Mouse (Mus musculus) MEL (cell line): ENCODE results near the gene Stk19. TPM values are rescaled to one million over a fixed set of nuclear protein-coding genes. Genes with fewer than 3 reads are reported as not detected.

Experiments used
- DNase-seq: peaks from one replicate; pipeline ENCODE4 v3.0.0; 2011; ENCODE audit warnings: low read depth, low spot score
- H3K27ac ChIP-seq: 2 replicates; pipeline ENCODE4 v1.5.1; 2012; ENCODE audit warnings: low read depth, mild to moderate bottlenecking, control low read depth, low read length, moderate library complexity; ENCODE audit not compliant: control insufficient read depth
- H3K27me3 ChIP-seq, 2 experiments: fragments of 150-350 bp in 1 of 2; sonication (generic) in 1 of 2; 2 replicates each; pipeline ENCODE4 v1.6.1; 2012; ENCODE audit warnings: low read length in 2 of 2, mild to moderate bottlenecking in 2 of 2, improper control_type of control experiment in 1 of 2, moderate library complexity in 1 of 2; ENCODE audit not compliant: insufficient read depth in 2 of 2, control insufficient read depth in 1 of 2
- H3K36me3 ChIP-seq, 2 experiments: 2 replicates each; pipeline ENCODE4 v1.6.1; 2012 to 2014; ENCODE audit warnings: low read length in 2 of 2, improper control_type of control experiment in 1 of 2, inconsistent platforms in 1 of 2, mild to moderate bottlenecking in 1 of 2; ENCODE audit not compliant: insufficient read depth in 2 of 2, control insufficient read depth in 1 of 2
- H3K4me1 ChIP-seq, 2 experiments: fragments of 150-350 bp in 1 of 2; sonication (generic) in 1 of 2; 2 replicates each; pipeline ENCODE4 v1.6.1; 2012; ENCODE audit warnings: low read length in 2 of 2, improper control_type of control experiment in 1 of 2, mild to moderate bottlenecking in 1 of 2; ENCODE audit not compliant: insufficient read depth in 2 of 2, control insufficient read depth in 1 of 2
- H3K4me3 ChIP-seq, 2 experiments: fragments of 150-350 bp in 1 of 2; sonication (generic) in 1 of 2; 2 replicates each; pipeline ENCODE4 v1.5.1; 2012; ENCODE audit warnings: low read depth in 2 of 2, low read length in 2 of 2, mild to moderate bottlenecking in 2 of 2, moderate library complexity in 2 of 2, control low read depth in 1 of 2, improper control_type of control experiment in 1 of 2; ENCODE audit not compliant: control insufficient read depth in 1 of 2, insufficient read depth in 1 of 2
- H3K79me2 ChIP-seq: 2 replicates; pipeline ENCODE4 v1.6.1; 2012; ENCODE audit warnings: mild to moderate bottlenecking, low read length, moderate library complexity; ENCODE audit not compliant: control insufficient read depth, poor library complexity, insufficient read depth
- H3K9ac ChIP-seq: 2 replicates; pipeline ENCODE4 v1.6.1; 2012; ENCODE audit warnings: low read depth, mild to moderate bottlenecking, control low read depth, low read length, moderate library complexity; ENCODE audit not compliant: control insufficient read depth, poor library complexity, severe bottlenecking
- H3K9me3 ChIP-seq: fragments of 150-350 bp; sonication (generic); replicated peaks from 2 replicates; pipeline ENCODE4 v1.6.1; 2012; ENCODE audit warnings: mild to moderate bottlenecking, low read length, improper control_type of control experiment, moderate library complexity; ENCODE audit not compliant: insufficient read depth
- CTCF ChIP-seq, 3 experiments: IDR thresholded peaks in 2 of 3; conservative IDR thresholded peaks in 1 of 3; 2 replicates each; pipeline ENCODE4 v1.5.1; 2011 to 2012; ENCODE audit warnings: low read length in 3 of 3, low read depth in 2 of 3, mild to moderate bottlenecking in 2 of 3, improper control_type of control experiment in 1 of 3, inconsistent platforms in 1 of 3, mixed read lengths in 1 of 3, moderate library complexity in 1 of 3; ENCODE audit not compliant: control insufficient read depth in 1 of 3, insufficient read depth in 1 of 3, poor library complexity in 1 of 3, severe bottlenecking in 1 of 3
- E2F4 ChIP-seq: IDR thresholded peaks from 2 replicates; pipeline ENCODE4 v1.6.1; 2011; ENCODE audit warnings: low read depth, low read length, improper control_type of control experiment, borderline replicate concordance
- EP300 ChIP-seq, 2 experiments: IDR thresholded peaks; 2 replicates each; pipeline ENCODE4 v1.6.1; 2011; ENCODE audit warnings: improper control_type of control experiment in 2 of 2, low read length in 2 of 2, low read depth in 1 of 2, mild to moderate bottlenecking in 1 of 2
- ETS1 ChIP-seq: IDR thresholded peaks from 2 replicates; pipeline ENCODE4 v1.6.1; 2012; ENCODE audit warnings: low read depth, mild to moderate bottlenecking, inconsistent platforms, low read length, improper control_type of control experiment, moderate library complexity
- GATA1 ChIP-seq: IDR thresholded peaks from 2 replicates; pipeline ENCODE4 v1.6.1; 2011; ENCODE audit warnings: low read depth, low read length, improper control_type of control experiment
- KAT2A ChIP-seq: conservative IDR thresholded peaks from 2 replicates; pipeline ENCODE4 v1.6.1; 2012; ENCODE audit warnings: low read depth, low read length, improper control_type of control experiment, inconsistent platforms
- MYB ChIP-seq: IDR thresholded peaks from 2 replicates; pipeline ENCODE4 v1.6.1; 2011; ENCODE audit warnings: mild to moderate bottlenecking, low read depth, low read length, improper control_type of control experiment
- RCOR1 ChIP-seq: IDR thresholded peaks from 2 replicates; pipeline ENCODE4 v1.6.1; 2012; ENCODE audit warnings: low read depth, mild to moderate bottlenecking, inconsistent platforms, low read length, improper control_type of control experiment
- SIN3A ChIP-seq: IDR thresholded peaks from 2 replicates; pipeline ENCODE4 v1.6.1; 2012; ENCODE audit warnings: low read length, improper control_type of control experiment, inconsistent platforms
- SMC3 ChIP-seq: IDR thresholded peaks from 2 replicates; pipeline ENCODE4 v1.6.1; 2011; ENCODE audit warnings: low read depth, low read length, improper control_type of control experiment
- TCF12 ChIP-seq: IDR thresholded peaks from 2 replicates; pipeline ENCODE4 v1.6.1; 2014; ENCODE audit warnings: low read depth, mild to moderate bottlenecking, inconsistent platforms, low read length, improper control_type of control experiment, moderate library complexity
- UBTF ChIP-seq: IDR thresholded peaks from 2 replicates; pipeline ENCODE4 v1.6.1; 2012; ENCODE audit warnings: low read depth, mild to moderate bottlenecking, inconsistent platforms, low read length, improper control_type of control experiment, moderate library complexity, borderline replicate concordance; ENCODE audit not compliant: insufficient read depth
- USF2 ChIP-seq, 2 experiments: IDR thresholded peaks; 2 replicates each; pipeline ENCODE4 v1.6.1; 2011 to 2012; ENCODE audit warnings: improper control_type of control experiment in 2 of 2, low read length in 2 of 2, borderline replicate concordance in 1 of 2, inconsistent platforms in 1 of 2, low read depth in 1 of 2, mild to moderate bottlenecking in 1 of 2; ENCODE audit not compliant: insufficient read depth in 1 of 2
- ZMIZ1 ChIP-seq: IDR thresholded peaks from 2 replicates; pipeline ENCODE4 v1.6.1; 2012; ENCODE audit warnings: low read depth, mild to moderate bottlenecking, inconsistent platforms, low read length, improper control_type of control experiment, moderate library complexity
- ZNF384 ChIP-seq: IDR thresholded peaks from 2 replicates; pipeline ENCODE4 v1.6.1; 2012; ENCODE audit warnings: low read depth, mild to moderate bottlenecking, inconsistent platforms, low read length, improper control_type of control experiment
- polyA plus RNA-seq, 2 experiments: library from polyadenylated mRNA; stranded (reverse) in 1 of 2; unstranded in 1 of 2; fragments of >175 nt in 1 of 2; fragments of >200 nt in 1 of 2; gene quantifications; 2 replicates each; pipeline versions ENCODE4 v1.2.1 to v1.2.4; 2012; ENCODE audit warnings: low replicate concordance in 2 of 2, low read depth in 1 of 2; ENCODE audit not compliant: insufficient read length in 2 of 2, insufficient read depth in 1 of 2, missing spikeins in 1 of 2
- total RNA-seq: library from RNA; depleted of rRNA; stranded (reverse); fragments of 300-350 nt; gene quantifications from 2 replicates; pipeline ENCODE4 v1.2.3, GENCODE M21; 2012

Stk19 gene
- total and polyA plus RNA-seq, 3 experiments: 43.3 to 56.5 TPM; not detected in 1

DNA sequence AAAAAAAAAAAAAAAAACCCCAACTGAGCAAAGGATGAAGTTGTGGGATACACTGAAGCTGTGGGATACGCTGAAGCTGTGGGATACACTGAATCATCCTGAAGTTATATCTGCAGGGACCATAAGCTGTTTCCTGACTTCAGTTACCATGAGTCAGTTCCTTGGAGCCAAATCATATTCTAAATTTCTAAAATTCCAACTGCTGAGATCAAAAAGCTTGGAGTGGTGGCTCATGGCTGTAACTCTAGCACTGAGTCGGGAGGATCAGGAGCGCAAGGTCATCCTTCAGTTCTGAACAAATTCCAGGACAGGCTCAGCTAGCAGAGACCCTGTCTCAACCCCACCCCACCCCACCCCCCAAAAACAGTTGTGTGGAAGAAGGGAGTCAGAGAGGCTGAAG is 48.9 kb upstream of the Stk19 start (continued):
- TF ChIP-seq EP300 (IDR thresholded peaks at IDR 0.05; ENCODE audit: low read depth in 1 of 2, low read length in 2 of 2): no peak
- TF ChIP-seq, all 39 proteins: peak for 0

DNA sequence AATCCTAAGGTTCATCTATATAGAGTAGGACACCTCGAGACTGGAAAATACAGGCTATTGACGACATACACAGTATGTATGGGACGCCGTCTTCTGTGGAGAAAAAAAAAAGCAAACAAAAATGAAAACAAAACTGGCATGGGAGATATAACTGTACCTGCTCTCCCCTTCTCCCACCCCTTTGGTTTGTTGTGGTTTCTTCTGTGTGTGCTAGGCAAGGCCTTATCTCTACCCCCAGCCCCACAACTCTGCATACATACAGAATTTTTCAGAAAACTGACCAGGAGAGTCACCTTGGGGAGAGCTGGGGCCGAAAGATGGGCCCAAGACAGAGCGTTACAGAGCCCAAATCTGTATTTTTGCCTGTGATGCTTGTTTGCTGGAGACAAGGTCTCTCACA is 48.0 kb upstream of the Stk19 start:
- TF ChIP-seq ZNF384: no peak
- TF ChIP-seq UBTF: no peak
- TF ChIP-seq GATA1: no peak
- TF ChIP-seq TCF12: no peak
- TF ChIP-seq CTCF (IDR thresholded peaks at IDR 0.05 in 2 of 3, conservative IDR thresholded peaks at IDR 0.05 in 1 of 3; ENCODE audit: control insufficient read depth in 1 of 3, insufficient read depth in 1 of 3, low read depth in 2 of 3, low read length in 3 of 3, poor library complexity in 1 of 3, severe bottlenecking in 1 of 3): no peak
- TF ChIP-seq E2F4: no peak
- no peak for TF ChIP-seq ETS1
- no peak for TF ChIP-seq KAT2A
- TF ChIP-seq ZMIZ1: no peak
- TF ChIP-seq RCOR1: no peak
- no peak for TF ChIP-seq SIN3A
- no peak for TF ChIP-seq MYB
- TF ChIP-seq SMC3: no peak
- TF ChIP-seq, all 39 proteins: peak for 0
- Histone ChIP-seq H3K27me3 (no peaks in the 10 kb centered on the region), H3K9me3 (no peaks in the 10 kb centered on the region), H3K4me1 (no peaks in the 10 kb centered on the region), H3K9ac (no peak overlapping the region), H3K4me3 (no peak overlapping the region), H3K27ac (no peak overlapping the region), H3K79me2 (no peaks in the 10 kb centered on the region), H3K36me3 (no peaks in the 10 kb centered on the region)
- no peak for DNase-seq

DNA sequence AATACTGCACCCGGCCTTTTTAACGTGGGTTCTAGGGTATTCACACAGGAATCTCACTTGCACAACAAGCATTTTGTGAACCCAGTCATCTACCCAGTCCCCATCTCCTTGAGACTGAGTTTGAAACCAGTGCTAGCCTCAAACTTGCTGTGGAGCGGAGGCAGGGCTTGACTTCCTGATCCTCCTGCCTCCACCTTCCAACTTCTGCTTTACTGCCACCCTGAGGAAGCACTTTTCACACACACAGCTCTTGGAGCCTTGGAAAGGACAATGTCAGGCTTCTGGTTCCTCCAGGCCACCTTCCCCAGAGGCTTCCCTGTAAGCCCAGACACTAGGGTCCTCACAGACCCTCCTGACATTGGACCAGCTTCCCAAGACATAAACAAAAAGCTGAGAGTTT is 46.6 kb upstream of the Stk19 start:
- no peaks in the 10 kb centered on the region for H3K79me2 ChIP-seq
- no peak overlapping the region for H3K4me3 ChIP-seq
- TF ChIP-seq USF2 (IDR thresholded peaks at IDR 0.05; ENCODE audit: borderline replicate concordance in 1 of 2, insufficient read depth in 1 of 2, low read depth in 1 of 2, low read length in 2 of 2) (no peak), CTCF (IDR thresholded peaks at IDR 0.05 in 2 of 3, conservative IDR thresholded peaks at IDR 0.05 in 1 of 3; ENCODE audit: control insufficient read depth in 1 of 3, insufficient read depth in 1 of 3, low read depth in 2 of 3, low read length in 3 of 3, poor library complexity in 1 of 3, severe bottlenecking in 1 of 3) (peak in 1 of 3 experiments; percentile 19; a peak in 2 of 6 replicates)
- H3K4me1 ChIP-seq: no peaks in the 10 kb centered on the region
- DNase-seq: peak; percentile 40
- H3K27ac ChIP-seq: no peak overlapping the region
- no peaks in the 10 kb centered on the region for H3K9me3 ChIP-seq
- no peaks in the 10 kb centered on the region for H3K27me3 ChIP-seq
- H3K36me3 ChIP-seq: no peaks in the 10 kb centered on the region
- H3K9ac ChIP-seq: no peak overlapping the region
